Mouse (Mus musculus): ENCODE data around the gene Strada. TPM values are rescaled to one million over a fixed set of nuclear protein-coding genes. Genes with fewer than 3 reads are reported as not detected.
"Not testable (repeated sequence)": the region's sequence is repeated elsewhere in the genome, so short reads cannot be mapped to it uniquely, and the experiment has no call there.

The Strada gene
- total and polyA plus RNA-seq, 2 experiments = 1.8 to 3.9 TPM

GRCm38 (mm10) chr11:106200756-106201155, 1.2 kb downstream of the Strada start:
- WGBS = 59% methylated on average over 6 of the region's 6 CpGs
- Histone ChIP-seq H3K27me3 (ENCODE audit: control insufficient read depth, insufficient read depth, low read length) (no peaks in the 10 kb centered on the region), H3K27ac (replicated peaks; ENCODE audit: insufficient read depth, low read depth, low read length) (peak overlapping the region; percentile 38; the same call in 1 of the 2 replicates), H3K4me1 (ENCODE audit: control insufficient read depth, insufficient read depth, low read length) (0 out of 2 replicates have a peak, but pooled peaks cover 3% of the 10 kb centered on the region), H3K79me2 (ENCODE audit: control insufficient read depth, insufficient read depth, low read length) (no peaks in the 10 kb centered on the region), H3K36me3 (ENCODE audit: control insufficient read depth, insufficient read depth, low read length) (peaks cover 54% of the 10 kb centered on the region), H3K9ac (ENCODE audit: low read depth, low read length) (no peak overlapping the region), H3K4me3 (ENCODE audit: insufficient read depth, low read depth, low read length) (no peak overlapping the region)
- DNase-seq (ENCODE audit: extremely low read depth, low read depth, low spot score) = no peak
- TF ChIP-seq POLR2A (IDR thresholded peaks at IDR 0.05; ENCODE audit: extremely low read depth, insufficient read depth, low read length) (no peak), CTCF (IDR thresholded peaks at IDR 0.05; ENCODE audit: low read depth, low read length) (no peak)

DNA sequence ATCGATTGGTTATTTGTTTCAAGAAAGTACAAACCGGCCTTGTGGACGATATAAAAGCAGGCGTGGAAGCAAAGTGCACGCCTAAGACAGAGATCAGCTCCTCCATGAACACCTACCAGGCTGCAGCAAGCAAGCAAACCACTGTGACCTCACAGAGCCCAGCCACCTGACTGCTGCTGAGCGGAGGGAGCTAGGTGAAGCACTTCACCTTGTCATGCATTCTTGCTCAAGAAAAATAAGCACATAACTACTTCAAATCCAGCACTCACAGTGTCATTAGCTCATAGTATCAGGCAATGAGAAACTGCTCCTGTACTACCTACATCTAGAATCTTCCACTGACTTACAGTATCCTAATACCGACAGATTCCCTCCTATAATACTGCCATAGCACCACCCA, 2.0 kb downstream of the Strada start:
- not testable (repeated sequence) for H3K4me3 ChIP-seq (ENCODE audit: insufficient read depth, low read depth, low read length); H3K4me1 ChIP-seq (ENCODE audit: control insufficient read depth, insufficient read depth, low read length); H3K9ac ChIP-seq (ENCODE audit: low read depth, low read length); H3K27ac ChIP-seq (replicated peaks; ENCODE audit: insufficient read depth, low read depth, low read length); H3K79me2 ChIP-seq (ENCODE audit: control insufficient read depth, insufficient read depth, low read length); DNase-seq (ENCODE audit: extremely low read depth, low read depth, low spot score); H3K27me3 ChIP-seq (ENCODE audit: control insufficient read depth, insufficient read depth, low read length)
- 91% methylated on average over 7 of the region's 7 CpGs for WGBS
- peaks cover 47% of the 10 kb centered on the region for H3K36me3 ChIP-seq (ENCODE audit: control insufficient read depth, insufficient read depth, low read length)

- H3K4me1 ChIP-seq (ENCODE audit: control insufficient read depth, insufficient read depth, low read length) = peaks cover 11% of the 10 kb centered on the region; the same call in 1 of the 2 replicates
- H3K4me3 ChIP-seq (ENCODE audit: insufficient read depth, low read depth, low read length) = no peak overlapping the region
- H3K27ac ChIP-seq (replicated peaks; ENCODE audit: insufficient read depth, low read depth, low read length) = no peak overlapping the region
- 86% methylated on average over 4 of the region's 4 CpGs for WGBS
- H3K27me3 ChIP-seq (ENCODE audit: control insufficient read depth, insufficient read depth, low read length) = no peaks in the 10 kb centered on the region
- TF ChIP-seq POLR2A (IDR thresholded peaks at IDR 0.05; ENCODE audit: extremely low read depth, insufficient read depth, low read length) (no peak), CTCF (IDR thresholded peaks at IDR 0.05; ENCODE audit: low read depth, low read length) (no peak)
- no peak overlapping the region for H3K9ac ChIP-seq (ENCODE audit: low read depth, low read length)
- H3K79me2 ChIP-seq (ENCODE audit: control insufficient read depth, insufficient read depth, low read length) = no peaks in the 10 kb centered on the region
- no peak for DNase-seq (ENCODE audit: extremely low read depth, low read depth, low spot score)
- peaks cover 34% of the 10 kb centered on the region for H3K36me3 ChIP-seq (ENCODE audit: control insufficient read depth, insufficient read depth, low read length)
These were observed 3.7 kb downstream of the Strada start for GRCm38 (mm10) chr11:106198277-106198676.

GRCm38 (mm10) chr11:106195341-106195740, 6.6 kb downstream of the Strada start:
- TF ChIP-seq POLR2A (IDR thresholded peaks at IDR 0.05; ENCODE audit: extremely low read depth, insufficient read depth, low read length) (no peak), CTCF (IDR thresholded peaks at IDR 0.05; ENCODE audit: low read depth, low read length) (no peak)
- DNase-seq (ENCODE audit: extremely low read depth, low read depth, low spot score) = no peak
- H3K4me1 ChIP-seq (ENCODE audit: control insufficient read depth, insufficient read depth, low read length) = peaks cover 8% of the 10 kb centered on the region; the same call in 1 of the 2 replicates

DNA sequence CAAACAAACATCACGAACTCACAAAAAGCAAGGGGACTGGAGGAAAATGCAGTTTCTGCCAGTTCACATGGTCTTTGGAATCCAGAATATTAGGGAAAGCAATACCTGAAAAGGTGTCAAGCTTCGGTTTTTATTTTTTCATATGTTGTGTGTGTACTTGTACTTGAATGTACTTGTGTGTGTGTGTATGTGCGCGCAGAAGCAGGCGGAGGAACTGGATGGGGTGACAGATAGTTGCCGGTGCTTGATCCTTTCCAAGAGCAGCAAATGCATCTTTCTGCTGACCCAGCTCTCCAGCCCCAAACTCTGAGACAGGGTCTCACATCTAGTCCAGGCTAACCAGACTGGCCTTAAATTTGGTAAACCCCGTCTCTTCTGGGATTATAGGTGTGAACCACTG, 7.1 kb downstream of the Strada start:
- 70% methylated on average over 7 of the region's 7 CpGs for WGBS
- H3K27ac ChIP-seq (replicated peaks; ENCODE audit: insufficient read depth, low read depth, low read length) = 0 out of 2 replicates have a peak overlapping the region, but pooled peaks have one; percentile 22
- TF ChIP-seq CTCF (IDR thresholded peaks at IDR 0.05; ENCODE audit: low read depth, low read length) (no peak), POLR2A (IDR thresholded peaks at IDR 0.05; ENCODE audit: extremely low read depth, insufficient read depth, low read length) (no peak)

More at GRCm38 (mm10) chr11:106195341-106195740, 6.6 kb downstream of the Strada start:
- H3K4me3 ChIP-seq (ENCODE audit: insufficient read depth, low read depth, low read length) = no peak overlapping the region
- no peak overlapping the region for H3K9ac ChIP-seq (ENCODE audit: low read depth, low read length)
- no peaks in the 10 kb centered on the region for H3K27me3 ChIP-seq (ENCODE audit: control insufficient read depth, insufficient read depth, low read length)
- H3K36me3 ChIP-seq (ENCODE audit: control insufficient read depth, insufficient read depth, low read length) = peaks cover 15% of the 10 kb centered on the region
- no peaks in the 10 kb centered on the region for H3K79me2 ChIP-seq (ENCODE audit: control insufficient read depth, insufficient read depth, low read length)
- no peak overlapping the region for H3K27ac ChIP-seq (replicated peaks; ENCODE audit: insufficient read depth, low read depth, low read length)

DNA sequence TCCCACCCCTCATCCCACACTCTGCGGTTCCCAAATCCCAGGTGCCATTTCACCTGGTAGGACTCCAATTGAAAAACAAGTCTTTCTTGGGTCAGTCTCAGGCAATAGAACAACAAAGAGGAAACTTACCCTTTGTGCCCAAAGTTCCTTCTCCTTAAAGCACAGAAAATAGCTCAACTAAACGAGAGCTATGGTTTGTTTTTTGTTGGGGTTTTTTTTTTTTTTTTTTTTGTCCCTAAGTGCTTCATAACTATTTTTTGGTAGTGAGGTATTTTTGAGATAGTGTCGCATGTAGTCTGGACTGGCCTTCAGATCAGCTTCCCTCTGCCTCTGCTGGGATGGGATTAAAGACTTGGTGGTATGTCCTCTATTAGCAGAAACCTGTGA, 7.8 kb downstream of the Strada start:
- no peak for DNase-seq (ENCODE audit: extremely low read depth, low read depth, low spot score)
- Histone ChIP-seq H3K36me3 (ENCODE audit: control insufficient read depth, insufficient read depth, low read length) (peaks cover 15% of the 10 kb centered on the region), H3K4me1 (ENCODE audit: control insufficient read depth, insufficient read depth, low read length) (peaks cover 8% of the 10 kb centered on the region; the same call in 1 of the 2 replicates), H3K9ac (ENCODE audit: low read depth, low read length) (peak overlapping the region; percentile 61), H3K79me2 (ENCODE audit: control insufficient read depth, insufficient read depth, low read length) (no peaks in the 10 kb centered on the region), H3K27ac (replicated peaks; ENCODE audit: insufficient read depth, low read depth, low read length) (peak overlapping the region; percentile 66), H3K4me3 (ENCODE audit: insufficient read depth, low read depth, low read length) (peak overlapping the region; percentile 49), H3K27me3 (ENCODE audit: control insufficient read depth, insufficient read depth, low read length) (no peaks in the 10 kb centered on the region)
- TF ChIP-seq CTCF (IDR thresholded peaks at IDR 0.05; ENCODE audit: low read depth, low read length) (no peak), POLR2A (IDR thresholded peaks at IDR 0.05; ENCODE audit: extremely low read depth, insufficient read depth, low read length) (no peak)
- 33% methylated on average over 3 of the region's 3 CpGs for WGBS

More for the DNA sequence above, 7.1 kb downstream of the Strada start:
- Histone ChIP-seq H3K27me3 (ENCODE audit: control insufficient read depth, insufficient read depth, low read length) (no peaks in the 10 kb centered on the region), H3K79me2 (ENCODE audit: control insufficient read depth, insufficient read depth, low read length) (no peaks in the 10 kb centered on the region), H3K4me3 (ENCODE audit: insufficient read depth, low read depth, low read length) (no peak overlapping the region), H3K4me1 (ENCODE audit: control insufficient read depth, insufficient read depth, low read length) (peaks cover 8% of the 10 kb centered on the region; the same call in 1 of the 2 replicates), H3K36me3 (ENCODE audit: control insufficient read depth, insufficient read depth, low read length) (peaks cover 15% of the 10 kb centered on the region), H3K9ac (ENCODE audit: low read depth, low read length) (no peak overlapping the region)
- no peak for DNase-seq (ENCODE audit: extremely low read depth, low read depth, low spot score)
